Mouse (Mus musculus) small intestine, adult 2 months (tissue): Measurements from ENCODE around the gene Gm49405. TPM values are rescaled to one million over a fixed set of nuclear protein-coding genes. Genes with fewer than 3 reads are reported as not detected.
"Not testable (repeated sequence)": the region's sequence is repeated elsewhere in the genome, so short reads cannot be mapped to it uniquely, and the experiment has no call there.

Source experiments
- H3K27ac ChIP-seq: fragments of 200-500 bp; 2 replicates; pipeline ENCODE4 v1.5.1; 2012; ENCODE audit warnings: low read depth, low read length, control low read depth, inconsistent platforms; ENCODE audit not compliant: insufficient read depth
- H3K27me3 ChIP-seq: fragments of 200-500 bp; 2 replicates; pipeline ENCODE4 v1.6.1; 2012; ENCODE audit warnings: mild to moderate bottlenecking, moderate library complexity, low read length, inconsistent platforms; ENCODE audit not compliant: control insufficient read depth, insufficient read depth
- H3K36me3 ChIP-seq: fragments of 200-500 bp; 2 replicates; pipeline ENCODE4 v1.6.1; 2012; ENCODE audit warnings: mild to moderate bottlenecking, low read length, control low read depth, inconsistent platforms; ENCODE audit not compliant: control insufficient read depth, insufficient read depth
- H3K4me1 ChIP-seq: fragments of 200-500 bp; 2 replicates; pipeline ENCODE4 v1.6.1; 2012; ENCODE audit warnings: low read length, inconsistent platforms, mixed read lengths; ENCODE audit not compliant: control insufficient read depth, insufficient read depth, insufficient read length
- H3K4me3 ChIP-seq: fragments of 200-500 bp; 2 replicates; pipeline ENCODE4 v1.5.1; 2012; ENCODE audit warnings: low read depth, mild to moderate bottlenecking, control low read depth, inconsistent platforms, low read length, moderate library complexity
- CTCF ChIP-seq: fragments of 200-500 bp; IDR thresholded peaks from 2 replicates; pipeline ENCODE4 v1.5.1; 2012; ENCODE audit warnings: low read depth, mild to moderate bottlenecking, control low read depth, inconsistent platforms, low read length, moderate library complexity, mixed read lengths; ENCODE audit not compliant: insufficient replicate concordance, insufficient read length; ENCODE audit errors: extremely low read depth
- POLR2A ChIP-seq: fragments of 200-500 bp; IDR thresholded peaks from 2 replicates; pipeline ENCODE4 v1.6.1; 2012; ENCODE audit warnings: low read depth, mild to moderate bottlenecking, control low read depth, inconsistent platforms, low read length, moderate library complexity
- WGBS: fragments of 180-500 bp; shearing (Covaris S2); methylation state at CpG from one replicate; pipeline ENCODE4 v1.1.7; 2018; 5-methylcytosine and 5-hydroxymethylcytosine counted together
- polyA plus RNA-seq: library from polyadenylated mRNA; depleted of rRNA; stranded (reverse); fragments of >200 nt; gene quantifications from 2 replicates; pipeline ENCODE4 v1.2.3, GENCODE M21; 2012

Gm49405 gene
- polyA plus RNA-seq, 1 experiment = 0.90 TPM

DNA sequence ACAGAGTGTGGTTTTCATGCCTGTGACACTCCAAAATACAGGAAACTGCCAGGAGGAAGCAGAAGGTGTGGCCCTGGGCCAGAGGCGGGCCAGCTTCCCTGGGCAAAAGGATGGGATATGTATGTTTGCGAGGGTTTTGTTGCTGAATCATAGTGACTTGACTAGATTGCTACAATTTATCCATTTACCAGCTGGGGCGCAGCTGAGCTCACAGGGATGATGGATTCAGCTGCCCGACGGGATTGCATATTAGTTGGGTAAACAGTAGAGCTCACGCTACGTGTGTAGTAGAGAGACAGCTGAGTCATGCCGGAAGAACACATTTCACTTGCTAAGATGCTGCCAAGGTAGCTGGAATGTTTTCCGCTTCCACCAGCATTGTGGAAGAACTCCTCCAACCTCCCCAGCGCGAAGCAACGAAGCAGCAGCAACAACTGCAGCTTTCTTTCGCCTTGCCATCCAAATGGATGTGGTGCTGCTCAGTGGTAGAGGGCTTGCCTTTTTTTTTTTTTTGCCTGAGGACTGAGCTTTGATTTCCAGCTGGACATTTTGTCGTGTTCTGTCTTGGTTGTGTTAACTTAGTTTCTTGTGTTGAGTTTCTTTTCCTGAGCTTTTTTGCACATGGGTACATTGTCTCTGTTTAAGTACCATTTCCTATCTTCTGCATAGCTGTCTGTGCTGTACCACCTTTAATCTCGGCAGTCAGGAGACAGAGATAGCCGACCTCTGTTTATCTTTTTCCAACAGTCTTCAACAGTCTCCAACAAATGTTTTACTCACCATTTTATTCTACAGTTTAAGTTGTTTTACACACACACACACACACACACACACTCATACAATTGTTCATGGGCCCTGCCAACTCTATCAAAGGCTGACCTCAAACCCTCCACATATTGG is 45.8 kb downstream of the Gm49405 start, which contains the start of gene Gstp2:
Gene Gstp2, minus strand, starts transcription at position 58 of the 900 bp plus-strand sequence.
- Histone ChIP-seq H3K4me3 (peak within 1 kb of the TSS; percentile 19), H3K27ac (peak within 1 kb of the TSS; percentile 98), H3K36me3 (no peaks in the 10 kb centered on the region), H3K27me3 (no peaks in the 10 kb centered on the region), H3K4me1 (peaks cover 13% of the 10 kb centered on the region)
- WGBS = 8% methylated on average over 16 of the region's 16 CpGs
- TF ChIP-seq CTCF (peak; percentile 41; the same call in 1 of the 2 replicates), POLR2A (no peak)

DNA sequence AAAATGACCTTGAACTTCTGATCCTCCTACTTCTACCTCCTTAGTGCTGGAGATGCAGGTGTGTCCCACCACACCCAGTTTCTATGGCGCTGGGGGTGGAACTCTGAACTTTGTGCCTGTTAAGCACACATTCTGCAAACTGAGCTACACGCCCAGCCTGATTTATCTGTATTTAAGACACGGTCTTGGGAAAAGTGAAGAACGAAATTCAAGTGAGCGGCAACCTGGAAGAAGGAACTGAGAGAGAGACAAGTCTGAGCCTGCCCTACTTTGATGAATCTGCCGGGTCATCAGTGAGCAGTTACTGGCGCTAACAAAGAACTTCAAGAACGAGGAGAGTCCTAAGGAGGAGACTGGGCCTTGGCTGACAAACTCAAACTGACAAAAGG is 46.4 kb downstream of the Gm49405 start:
- no peak for TF ChIP-seq CTCF
- no peak for TF ChIP-seq POLR2A
- WGBS = 28% methylated on average over 8 of the region's 8 CpGs
- Histone ChIP-seq H3K36me3 (no peaks in the 10 kb centered on the region), H3K4me1 (peaks cover 12% of the 10 kb centered on the region), H3K27ac (peak overlapping the region; percentile 98), H3K27me3 (no peaks in the 10 kb centered on the region), H3K4me3 (peak overlapping the region; percentile 30; the same call in 1 of the 2 replicates)

- peak overlapping the region; percentile 98 for H3K27ac ChIP-seq
- peak; percentile 85; the same call in 1 of the 2 replicates for TF ChIP-seq CTCF
- TF ChIP-seq POLR2A = no peak
- H3K27me3 ChIP-seq = no peaks in the 10 kb centered on the region
- WGBS = 18% methylated on average over 4 of the region's 4 CpGs
- H3K36me3 ChIP-seq = no peaks in the 10 kb centered on the region
- peak overlapping the region; percentile 17; the same call in 1 of the 2 replicates for H3K4me3 ChIP-seq
- H3K4me1 ChIP-seq = peaks cover 8% of the 10 kb centered on the region
Measured at GRCm38 (mm10) chr19:4047859-4048258, 47.4 kb downstream of the Gm49405 start.

GRCm38 (mm10) chr19:4049069-4049468 is 48.6 kb downstream of the Gm49405 start:
- H3K4me1 ChIP-seq, H3K27me3 ChIP-seq, H3K36me3 ChIP-seq, H3K4me3 ChIP-seq, H3K27ac ChIP-seq: not testable (repeated sequence)
- peak; percentile 38; the same call in 1 of the 2 replicates for TF ChIP-seq CTCF
- 86% methylated on average over 5 of the region's 5 CpGs for WGBS

- TF ChIP-seq CTCF (no peak), POLR2A (no peak)
- H3K36me3 ChIP-seq = no peaks in the 10 kb centered on the region
- H3K27ac ChIP-seq = no peak overlapping the region
- H3K27me3 ChIP-seq = no peaks in the 10 kb centered on the region
- WGBS = 96% methylated on average over 5 of the region's 5 CpGs
- no peak overlapping the region for H3K4me3 ChIP-seq
- H3K4me1 ChIP-seq = peaks cover 15% of the 10 kb centered on the region
Measured at GRCm38 (mm10) chr19:4051016-4051415, 50.6 kb downstream of the Gm49405 start.

DNA sequence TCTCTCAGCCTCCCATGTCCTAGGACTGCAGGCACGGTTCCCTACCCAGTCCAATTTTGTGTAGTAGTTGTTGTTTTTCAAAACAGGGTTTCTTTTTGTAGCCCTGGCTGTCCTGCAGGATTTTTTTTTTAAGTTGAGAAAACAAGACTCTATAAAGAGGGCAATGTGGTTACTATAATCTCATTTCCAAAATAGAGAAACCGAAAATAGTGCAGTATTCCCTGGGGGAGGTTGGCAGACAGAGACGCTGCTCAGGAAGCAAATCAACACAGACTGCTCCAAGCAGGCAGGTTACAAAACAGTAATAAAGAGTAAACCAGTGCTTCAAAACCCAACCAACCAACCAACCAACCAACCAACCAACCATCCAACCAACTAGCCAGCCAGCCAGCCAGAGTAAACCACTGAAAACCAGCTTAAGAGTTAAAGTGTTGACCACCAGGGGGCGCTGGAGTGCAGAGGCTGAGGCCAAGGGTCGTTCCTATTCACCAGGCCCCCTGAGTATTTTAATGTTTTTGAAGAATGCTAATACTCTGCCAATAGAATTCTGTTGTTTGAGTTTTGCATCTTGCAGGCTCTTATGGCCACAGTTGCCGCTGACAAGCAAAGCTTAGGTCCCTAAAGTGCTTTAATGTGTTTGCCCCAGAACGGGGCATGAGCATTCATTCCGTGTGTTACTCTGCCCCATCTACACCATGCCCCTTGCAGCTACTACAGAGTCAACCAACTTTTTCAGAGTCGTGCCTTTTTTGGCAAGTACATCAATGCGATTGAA is 51.5 kb downstream of the Gm49405 start:
- Histone ChIP-seq H3K4me1 (peaks cover 20% of the 10 kb centered on the region), H3K27ac (no peak overlapping the region), H3K27me3 (no peaks in the 10 kb centered on the region), H3K4me3 (no peak overlapping the region), H3K36me3 (no peaks in the 10 kb centered on the region)
- WGBS = 57% methylated on average over 10 of the region's 10 CpGs
- TF ChIP-seq CTCF (peak; percentile 93; the same call in 1 of the 2 replicates), POLR2A (no peak)
